Mouse (Mus musculus) intestine, postnatal 0 days (tissue): Measurements from ENCODE around the gene Pappa2. TPM values are rescaled to one million over a fixed set of nuclear protein-coding genes. Genes with fewer than 3 reads are reported as not detected.
A peak's percentile ranks its signal among the peaks of the same experiment; 100 is the strongest.

Experiments used
- ATAC-seq: fragments of 200-750 bp; cut with Nextera tagmentation; 2 replicates; pipeline ENCODE4 v1.8.0; 2017; ENCODE audit warnings: mild to moderate bottlenecking, moderate TSS enrichment, moderate library complexity
- H3K27ac ChIP-seq: fragments of 300-500 bp; sonication (generic); 2 replicates; pipeline ENCODE4 v1.5.1; 2014; ENCODE audit warnings: mild to moderate bottlenecking, low read depth, low read length, moderate library complexity
- H3K27me3 ChIP-seq: fragments of 300-500 bp; sonication (generic); replicated peaks from 2 replicates; pipeline ENCODE4 v1.6.1; 2014; ENCODE audit warnings: low read length, mixed read lengths; ENCODE audit not compliant: control insufficient read depth, insufficient read depth
- H3K36me3 ChIP-seq: fragments of 300-500 bp; sonication (generic); 2 replicates; pipeline ENCODE4 v1.6.1; 2014; ENCODE audit warnings: mild to moderate bottlenecking, moderate library complexity; ENCODE audit not compliant: control insufficient read depth, insufficient read depth
- H3K4me1 ChIP-seq: fragments of 300-500 bp; sonication (generic); replicated peaks from 2 replicates; pipeline ENCODE4 v1.6.1; 2014; ENCODE audit warnings: antibody characterized with exemption, low read length, mixed read lengths; ENCODE audit not compliant: control insufficient read depth, insufficient read depth
- H3K4me2 ChIP-seq: fragments of 300-500 bp; sonication (generic); replicated peaks from 2 replicates; pipeline ENCODE4 v1.6.1; 2014; ENCODE audit warnings: low read depth, mild to moderate bottlenecking, moderate library complexity
- H3K4me3 ChIP-seq: fragments of 300-500 bp; sonication (generic); 2 replicates; pipeline ENCODE4 v1.5.1; 2014; ENCODE audit warnings: low read depth, low read length
- H3K9ac ChIP-seq: fragments of 300-500 bp; sonication (generic); 2 replicates; pipeline ENCODE4 v1.6.1; 2014; ENCODE audit warnings: mild to moderate bottlenecking, low read depth, low read length
- H3K9me3 ChIP-seq: fragments of 300-500 bp; sonication (generic); 2 replicates; pipeline ENCODE4 v1.6.1; 2016; ENCODE audit warnings: mixed run types; ENCODE audit not compliant: control insufficient read depth
- CTCF ChIP-seq: sonication (generic); IDR thresholded peaks from 2 replicates; pipeline ENCODE4 v1.5.1; 2016; ENCODE audit warnings: low read depth, mild to moderate bottlenecking, control low read depth, antibody characterized with exemption, moderate library complexity
- WGBS: fragments of 180-500 bp; shearing (Covaris S2); extraction: QIAGEN DNeasy Blood & Tissue Kit; methylation state at CpG from one replicate; pipeline ENCODE4 v1.1.7; 2014; 5-methylcytosine and 5-hydroxymethylcytosine counted together
- polyA plus RNA-seq: library from polyadenylated mRNA; unstranded; fragments of >200 nt; fragmentation: Nextera tagmentation; extraction: Ambion mirVana; gene quantifications from 2 replicates; pipeline ENCODE4 v1.2.1, GENCODE M21; 2015

The Pappa2 gene
- polyA plus RNA-seq, 1 experiment from 2014 or later: 0.33 TPM

DNA sequence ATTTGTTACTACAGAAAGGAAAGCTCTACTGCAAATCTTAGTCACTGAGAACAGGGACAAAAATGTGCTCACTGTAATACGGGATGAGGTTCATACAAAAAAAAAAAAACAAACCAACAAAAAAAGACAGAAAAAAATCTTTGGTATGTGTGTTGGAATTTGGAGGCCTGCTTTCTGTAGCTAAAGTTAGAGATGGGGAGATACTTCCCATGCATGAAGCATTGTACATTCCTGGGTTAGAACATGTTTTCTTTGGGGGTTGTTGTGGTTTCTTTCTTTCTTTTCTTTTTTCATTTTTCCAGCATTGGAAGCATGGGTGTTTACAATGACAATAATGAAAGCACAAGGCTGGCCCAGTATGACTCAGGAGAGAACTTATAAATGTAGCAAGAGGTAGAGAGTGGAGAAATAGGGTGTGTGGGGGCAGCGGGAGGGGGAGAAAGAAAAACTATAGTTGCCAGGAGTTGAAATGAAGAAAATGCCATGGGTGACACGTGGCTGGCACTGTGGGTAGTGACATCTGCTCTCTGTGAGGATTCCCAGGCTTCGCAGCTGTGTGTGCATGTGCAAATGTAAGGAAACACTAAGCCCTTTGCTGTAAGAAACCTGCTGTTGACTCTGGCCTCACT is 247.3 kb downstream of the Pappa2 start:
- Histone ChIP-seq H3K4me1 (no peaks in the 10 kb centered on the region), H3K36me3 (no peaks in the 10 kb centered on the region), H3K27me3 (no peaks in the 10 kb centered on the region), H3K4me2 (no peak overlapping the region), H3K9ac (no peak overlapping the region), H3K27ac (no peak overlapping the region), H3K4me3 (no peak overlapping the region), H3K9me3 (no peaks in the 10 kb centered on the region)
- ATAC-seq: no peak
- 58% methylated on average over 4 of the region's 4 CpGs for WGBS
- no peak for TF ChIP-seq CTCF

DNA sequence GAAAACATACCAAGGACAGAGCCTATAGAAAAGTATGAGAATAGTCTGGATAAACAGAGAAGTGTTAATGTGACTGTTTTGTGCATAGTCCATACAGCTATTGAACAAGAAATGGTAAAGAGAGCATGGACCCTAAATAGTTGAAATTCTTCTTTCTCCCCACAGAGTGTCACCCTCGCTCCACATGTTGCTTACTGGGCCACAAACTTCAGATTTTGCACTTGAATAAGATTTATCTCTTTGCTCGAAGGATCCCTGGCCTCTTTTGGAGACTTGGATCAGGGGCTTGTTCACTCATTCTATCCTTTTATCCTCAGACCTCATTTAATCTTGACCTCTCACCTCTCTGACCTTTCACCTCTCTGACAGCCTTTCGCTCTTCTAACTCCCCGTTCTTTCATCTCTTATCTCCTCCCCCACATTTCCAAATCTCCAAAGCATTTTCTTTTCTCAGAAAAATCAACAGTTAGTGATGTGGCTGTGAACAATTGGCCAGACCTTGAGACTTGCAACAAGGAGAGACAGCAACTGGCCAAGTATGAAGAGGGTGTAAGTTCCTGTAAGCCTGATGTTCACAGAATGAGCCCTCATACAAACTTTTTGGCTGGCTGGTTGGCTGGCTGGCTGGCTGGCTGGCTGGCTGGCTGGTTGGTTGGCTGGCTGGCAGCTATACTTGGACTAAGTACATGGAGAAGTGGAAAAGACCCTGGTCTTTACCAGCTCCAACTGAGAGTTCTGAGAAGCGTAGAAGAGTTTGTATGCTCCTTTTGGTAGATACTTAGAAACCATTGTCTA is 266.8 kb downstream of the Pappa2 start:
- no peaks in the 10 kb centered on the region for H3K9me3 ChIP-seq
- no peaks in the 10 kb centered on the region for H3K27me3 ChIP-seq
- no peaks in the 10 kb centered on the region for H3K4me1 ChIP-seq
- no peaks in the 10 kb centered on the region for H3K36me3 ChIP-seq
- H3K4me2 ChIP-seq: no peak overlapping the region
- TF ChIP-seq CTCF: peak; percentile 70
- H3K27ac ChIP-seq: no peak overlapping the region
- WGBS: 36% methylated on average over 5 of the region's 5 CpGs
- no peak for ATAC-seq
- H3K4me3 ChIP-seq: no peak overlapping the region
- H3K9ac ChIP-seq: no peak overlapping the region

DNA sequence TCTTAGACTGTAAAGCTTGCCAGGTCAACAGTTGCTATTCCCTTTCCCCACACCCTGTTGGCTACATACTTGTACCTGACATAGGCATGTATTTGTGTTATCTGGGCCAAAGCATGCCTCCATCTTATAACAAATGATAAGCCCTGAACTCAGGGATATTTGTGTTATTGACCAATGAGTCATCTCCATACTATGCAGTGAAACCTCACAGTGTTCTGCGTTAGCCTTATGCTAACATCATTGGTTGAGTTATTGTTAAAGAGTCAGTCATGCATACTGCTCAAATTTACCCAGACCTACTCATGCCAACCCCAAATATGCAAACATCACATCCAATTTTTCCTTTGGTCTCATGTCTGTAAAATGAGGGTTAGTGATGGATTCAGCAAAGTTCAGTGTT is 279.0 kb downstream of the Pappa2 start:
- no peaks in the 10 kb centered on the region for H3K36me3 ChIP-seq
- no peaks in the 10 kb centered on the region for H3K27me3 ChIP-seq
- no peak overlapping the region for H3K9ac ChIP-seq
- H3K4me3 ChIP-seq: no peak overlapping the region
- no peak for ATAC-seq
- H3K9me3 ChIP-seq: no peaks in the 10 kb centered on the region
- TF ChIP-seq CTCF: no peak
- H3K4me2 ChIP-seq: no peak overlapping the region
- WGBS: 58% methylated on average over 1 of the region's 1 CpGs
- no peaks in the 10 kb centered on the region for H3K4me1 ChIP-seq
- no peak overlapping the region for H3K27ac ChIP-seq

DNA sequence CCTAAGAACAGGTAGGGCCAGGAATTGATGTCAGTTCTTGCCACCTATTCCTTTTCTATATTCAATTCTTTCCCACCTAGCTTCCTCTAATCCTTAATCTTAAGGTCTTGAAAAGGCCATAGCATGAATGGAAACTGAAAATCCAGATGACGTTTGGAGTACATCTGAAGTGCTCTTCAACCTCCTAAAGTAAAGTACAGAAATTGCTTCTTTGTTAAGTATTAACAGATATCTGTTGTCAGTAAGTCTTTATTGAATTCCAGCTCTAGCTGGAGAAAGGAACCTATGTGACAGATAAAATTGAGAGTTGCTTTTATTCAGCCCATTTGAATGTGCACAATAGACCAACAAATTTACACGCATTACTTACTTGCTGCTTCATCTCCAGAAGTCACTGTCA is 280.1 kb downstream of the Pappa2 start:
- Histone ChIP-seq H3K4me2 (no peak overlapping the region), H3K36me3 (no peaks in the 10 kb centered on the region), H3K27ac (no peak overlapping the region), H3K27me3 (no peaks in the 10 kb centered on the region), H3K4me1 (no peaks in the 10 kb centered on the region), H3K9me3 (no peaks in the 10 kb centered on the region), H3K4me3 (no peak overlapping the region), H3K9ac (no peak overlapping the region)
- no peak for TF ChIP-seq CTCF
- no peak for ATAC-seq
- 58% methylated on average over 2 of the region's 2 CpGs for WGBS

DNA sequence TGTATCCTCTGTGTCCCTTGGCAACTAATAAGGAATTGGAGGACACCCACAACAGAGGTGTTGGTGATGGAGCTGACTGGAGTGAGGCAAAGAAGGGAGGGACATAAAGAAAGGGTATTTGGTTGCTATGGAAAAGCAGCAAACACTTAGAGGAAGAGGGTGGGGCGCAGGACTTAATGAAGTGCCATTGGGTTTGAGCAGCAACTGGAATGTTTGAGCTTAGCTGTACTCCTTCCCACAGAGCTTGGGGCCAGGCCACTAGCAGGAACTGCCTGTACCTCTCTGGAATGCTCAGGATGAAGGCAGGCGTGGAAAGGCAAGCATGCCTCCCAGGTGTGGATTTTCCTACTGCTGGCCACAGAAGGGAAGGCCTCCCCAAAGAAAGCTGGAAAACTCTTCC is 281.0 kb downstream of the Pappa2 start:
- Histone ChIP-seq H3K36me3 (no peaks in the 10 kb centered on the region), H3K4me2 (no peak overlapping the region), H3K9me3 (no peaks in the 10 kb centered on the region), H3K4me3 (no peak overlapping the region), H3K27ac (no peak overlapping the region), H3K27me3 (no peaks in the 10 kb centered on the region), H3K4me1 (no peaks in the 10 kb centered on the region), H3K9ac (no peak overlapping the region)
- ATAC-seq: no peak
- no peak for TF ChIP-seq CTCF
- 73% methylated on average over 2 of the region's 2 CpGs for WGBS

DNA sequence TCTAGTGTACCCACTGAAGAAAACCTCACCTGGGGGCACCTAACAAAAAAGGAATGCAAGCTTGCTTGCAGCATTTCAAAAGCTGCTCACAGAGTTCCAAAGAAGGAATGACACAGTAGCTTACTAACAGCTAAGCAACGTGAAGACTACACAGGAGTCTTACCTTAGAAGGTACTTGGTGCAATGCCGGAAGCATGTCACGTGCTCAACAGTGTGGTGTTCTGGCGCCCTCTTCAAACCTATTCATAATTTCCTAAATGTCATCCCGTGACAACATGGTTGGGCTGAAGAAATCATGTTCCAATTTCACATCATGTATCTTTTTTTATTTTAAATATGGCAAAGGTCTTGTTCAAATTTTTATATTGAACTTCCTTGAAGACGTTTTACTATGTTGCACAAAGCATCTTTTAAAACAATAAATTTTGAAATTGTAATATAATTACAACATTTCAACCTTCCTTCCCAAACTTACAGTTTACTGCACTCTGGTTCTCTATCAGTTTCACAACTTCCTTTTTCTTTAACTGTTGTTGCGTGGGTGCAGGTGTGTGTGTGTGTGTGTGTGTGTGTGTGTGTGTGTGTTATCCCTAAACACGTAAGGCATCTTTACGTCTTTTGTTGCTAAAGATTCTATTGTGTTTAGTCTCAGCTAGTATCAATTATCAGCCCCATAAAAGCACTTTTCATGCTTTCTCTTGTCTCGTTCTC is 282.3 kb downstream of the Pappa2 start:
- WGBS: 88% methylated on average over 10 of the region's 10 CpGs
- no peak overlapping the region for H3K27ac ChIP-seq

More for the DNA sequence above, 282.3 kb downstream of the Pappa2 start:
- no peak for TF ChIP-seq CTCF
- H3K9ac ChIP-seq: no peak overlapping the region
- H3K9me3 ChIP-seq: no peaks in the 10 kb centered on the region
- H3K4me3 ChIP-seq: no peak overlapping the region
- no peaks in the 10 kb centered on the region for H3K27me3 ChIP-seq
- no peaks in the 10 kb centered on the region for H3K4me1 ChIP-seq
- no peaks in the 10 kb centered on the region for H3K36me3 ChIP-seq
- no peak overlapping the region for H3K4me2 ChIP-seq
- ATAC-seq: no peak
